In genomic region chr15:84612961-84613360, GRCm38 (mm10) we compare ENCODE assay signal across 18 mouse cellular contexts. TPM values are rescaled to one million over a fixed set of nuclear protein-coding genes. Genes with fewer than 3 reads are reported as not detected.
DNase-seq lines count a peak whose midpoint lies in the region; ATAC-seq and TF ChIP-seq lines count a peak whose summit lies in the region.
"Had no signal": no experiment of that assay in that cellular context is flagged by ENCODE, and none has a peak within 500 bp of the region (broad histone marks: within the 10 kb centered on the region; RNA-seq: fewer than 3 reads in every experiment).

No protein-coding gene starts in this region.

- intact Hi-C loops in gastrocnemius, postnatal 36 days (cut with DNase I) = loop anchor here (1.0 to 5.0 kb wide), 4 partner anchors 166 to 538 kb away; partner anchors contain the start of gene Shisal1

- DNase-seq in neural tube, embryonic 11.5 days (ENCODE audit: low spot score) = no peak
- no peak for DNase-seq in midbrain, embryonic 14.5 days
- no peak for DNase-seq in gastrocnemius, postnatal 36 days
- DNase-seq in thymus, adult 2 months = no peak
- no peak for DNase-seq in ovary, postnatal 36 days (ENCODE audit: low spot score)
- DNase-seq: cerebellum, adult 18-20 months; embryo, embryonic 11 days; heart, adult 18-20 months; lung, adult 18-20 months; lung, postnatal 14 days; thymus, adult 18-20 months had no signal

- no peak overlapping the region for H3K4me2 ChIP-seq in neural tube, embryonic 11.5 days (ENCODE audit: low read depth)
- H3K4me2 ChIP-seq in neural tube, embryonic 15.5 days = no peak overlapping the region
- no peak overlapping the region for H3K4me2 ChIP-seq in hindbrain, embryonic 12.5 days (replicated peaks)
- no peak overlapping the region for H3K4me2 ChIP-seq in midbrain, embryonic 14.5 days (ENCODE audit: low read length)
- H3K4me2 ChIP-seq: embryonic facial prominence, embryonic 15.5 days; heart, embryonic 13.5 days; liver, embryonic 11.5 days; stomach, embryonic 15.5 days had no signal

- WGBS in neural tube, embryonic 11.5 days = 19% methylated on average over 2 of the region's 2 CpGs
- 23% methylated on average over 2 of the region's 2 CpGs for WGBS in neural tube, embryonic 15.5 days
- whole genome bisulfite sequencing in hindbrain, embryonic 12.5 days = 22% methylated on average over 2 of the region's 2 CpGs
- WGBS in midbrain, embryonic 14.5 days = 14% methylated on average over 2 of the region's 2 CpGs
- WGBS in thymus, adult 2 months = 66% methylated on average over 2 of the region's 2 CpGs

- ATAC-seq in neural tube, embryonic 11.5 days (ENCODE audit: insufficient read depth, low FRiP score, low TSS enrichment) = no peak
- ATAC-seq in neural tube, embryonic 15.5 days (ENCODE audit: low FRiP score) = no peak
- ATAC-seq in hindbrain, embryonic 12.5 days (ENCODE audit: low FRiP score) = peak; percentile 57
- ATAC-seq in midbrain, embryonic 14.5 days (ENCODE audit: low FRiP score, low TSS enrichment) = 0 out of 2 replicates have a peak, but pooled peaks have one; percentile 15

- H3K27me3 ChIP-seq in neural tube, embryonic 11.5 days (ENCODE audit: control insufficient read depth, insufficient read depth, low read length) = no peaks in the 10 kb centered on the region
- H3K27me3 ChIP-seq in neural tube, embryonic 15.5 days (replicated peaks) = peaks cover 22% of the 10 kb centered on the region
- H3K27me3 ChIP-seq in hindbrain, embryonic 12.5 days = peaks cover 17% of the 10 kb centered on the region
- peaks cover 8% of the 10 kb centered on the region; the same call in 1 of the 2 replicates for H3K27me3 ChIP-seq in midbrain, embryonic 14.5 days (ENCODE audit: control insufficient read depth, insufficient read depth, low read length)
- no peaks in the 10 kb centered on the region for H3K27me3 ChIP-seq in thymus, adult 2 months (ENCODE audit: control insufficient read depth, insufficient read depth, low read length)
- H3K27me3 ChIP-seq: stomach, embryonic 15.5 days had no signal

- no peak for TF ChIP-seq POLR2A in thymus, adult 2 months (IDR thresholded peaks at IDR 0.05; ENCODE audit: control insufficient read depth, extremely low read depth, insufficient read depth, low read length, poor library complexity)

- H3K27ac ChIP-seq in neural tube, embryonic 11.5 days (ENCODE audit: low read depth, low read length) = 0 out of 2 replicates have a peak overlapping the region, but pooled peaks have one; percentile 8
- H3K27ac ChIP-seq in neural tube, embryonic 15.5 days (replicated peaks) = no peak overlapping the region
- peak overlapping the region; percentile 25; the same call in 1 of the 2 replicates for H3K27ac ChIP-seq in hindbrain, embryonic 12.5 days
- H3K27ac ChIP-seq in midbrain, embryonic 14.5 days (replicated peaks; ENCODE audit: low read depth, low read length) = 0 out of 2 replicates have a peak overlapping the region, but pooled peaks have one; percentile 27
- no peak overlapping the region for H3K27ac ChIP-seq in thymus, adult 2 months (ENCODE audit: control insufficient read depth, insufficient read depth, low read length)
- H3K27ac ChIP-seq: embryonic facial prominence, embryonic 15.5 days; heart, embryonic 13.5 days; stomach, embryonic 15.5 days had no signal

- H3K36me3 ChIP-seq in neural tube, embryonic 11.5 days (ENCODE audit: control insufficient read depth, insufficient read depth, low read length) = no peaks in the 10 kb centered on the region
- H3K36me3 ChIP-seq in neural tube, embryonic 15.5 days = no peaks in the 10 kb centered on the region
- H3K36me3 ChIP-seq in hindbrain, embryonic 12.5 days = no peaks in the 10 kb centered on the region
- H3K36me3 ChIP-seq in midbrain, embryonic 14.5 days (ENCODE audit: control insufficient read depth, insufficient read depth, low read length) = no peaks in the 10 kb centered on the region
- H3K36me3 ChIP-seq in thymus, adult 2 months (ENCODE audit: control insufficient read depth, insufficient read depth, low read length) = no peaks in the 10 kb centered on the region
- H3K36me3 ChIP-seq: embryonic facial prominence, embryonic 15.5 days; heart, embryonic 13.5 days; stomach, embryonic 15.5 days had no signal

- no peaks in the 10 kb centered on the region for H3K9me3 ChIP-seq in neural tube, embryonic 11.5 days (ENCODE audit: control insufficient read depth, low read length)
- no peaks in the 10 kb centered on the region for H3K9me3 ChIP-seq in neural tube, embryonic 15.5 days (replicated peaks)
- H3K9me3 ChIP-seq in hindbrain, embryonic 12.5 days (replicated peaks) = no peaks in the 10 kb centered on the region
- no peaks in the 10 kb centered on the region for H3K9me3 ChIP-seq in midbrain, embryonic 14.5 days (ENCODE audit: control insufficient read depth, low read length)
- H3K9me3 ChIP-seq: embryonic facial prominence, embryonic 15.5 days; heart, embryonic 13.5 days; megakaryocyte, embryonic 14.5 days; stomach, embryonic 15.5 days had no signal

- no peak overlapping the region for H3K9ac ChIP-seq in neural tube, embryonic 11.5 days (ENCODE audit: low read length)
- H3K9ac ChIP-seq in neural tube, embryonic 15.5 days (replicated peaks) = no peak overlapping the region
- no peak overlapping the region for H3K9ac ChIP-seq in hindbrain, embryonic 12.5 days
- 0 out of 2 replicates have a peak overlapping the region, but pooled peaks have one; percentile 16 for H3K9ac ChIP-seq in midbrain, embryonic 14.5 days (replicated peaks; ENCODE audit: low read length)
- H3K9ac ChIP-seq: embryonic facial prominence, embryonic 15.5 days; heart, embryonic 13.5 days; stomach, embryonic 15.5 days had no signal

- peaks cover 13% of the 10 kb centered on the region; the same call in 1 of the 2 replicates for H3K4me1 ChIP-seq in neural tube, embryonic 11.5 days (ENCODE audit: control insufficient read depth, insufficient read depth, low read length)
- H3K4me1 ChIP-seq in neural tube, embryonic 15.5 days = peaks cover 21% of the 10 kb centered on the region
- peaks cover 31% of the 10 kb centered on the region for H3K4me1 ChIP-seq in hindbrain, embryonic 12.5 days
- H3K4me1 ChIP-seq in midbrain, embryonic 14.5 days (ENCODE audit: control insufficient read depth, insufficient read depth, low read length) = peaks cover 9% of the 10 kb centered on the region
- H3K4me1 ChIP-seq in thymus, adult 2 months (replicated peaks; ENCODE audit: control insufficient read depth, insufficient read depth, low read length) = peaks cover 7% of the 10 kb centered on the region; the same call in 1 of the 2 replicates

- TF ChIP-seq CTCF in thymus, adult 2 months (IDR thresholded peaks at IDR 0.05; ENCODE audit: borderline replicate concordance, control insufficient read depth, extremely low read depth, insufficient read depth, low read length, poor library complexity) = no peak

- H3K4me3 ChIP-seq in neural tube, embryonic 11.5 days (ENCODE audit: low read depth, low read length) = no peak overlapping the region
- H3K4me3 ChIP-seq in neural tube, embryonic 15.5 days (replicated peaks) = no peak overlapping the region
- H3K4me3 ChIP-seq in hindbrain, embryonic 12.5 days = no peak overlapping the region
- H3K4me3 ChIP-seq in midbrain, embryonic 14.5 days (replicated peaks; ENCODE audit: low read depth, low read length) = no peak overlapping the region
- no peak overlapping the region for H3K4me3 ChIP-seq in thymus, adult 2 months (ENCODE audit: control insufficient read depth, insufficient read depth, low read length)
- H3K4me3 ChIP-seq: embryonic facial prominence, embryonic 15.5 days; heart, embryonic 13.5 days; megakaryocyte, embryonic 14.5 days; stomach, embryonic 15.5 days had no signal

RNA-seq across cellular contexts. Expression of gene Rtl6, which starts 55.3 kb away (rescaled TPM):
- polyA plus RNA-seq in neural tube, embryonic 11.5 days (2014; fragmentation: Nextera tagmentation; extraction: Ambion mirVana) = 25.0 and 28.7 TPM in 2 replicates
- polyA plus RNA-seq in neural tube, embryonic 15.5 days (2015; fragmentation: Nextera tagmentation; extraction: Ambion mirVana) = 46.5 and 55.0 TPM in 2 replicates
- 48.9 and 52.5 TPM in 2 replicates for polyA plus RNA-seq in hindbrain, embryonic 12.5 days (2016; fragmentation: Nextera tagmentation; extraction: Ambion mirVana)
- 41.2 and 43.2 TPM in 2 replicates for polyA plus RNA-seq in midbrain, embryonic 14.5 days (2014; fragmentation: Nextera tagmentation; extraction: Ambion mirVana)
- total RNA-seq in gastrocnemius, postnatal 36 days (2021) = 1 to 10 TPM; 3.1 to 3.4 TPM
- polyA plus RNA-seq in thymus, adult 2 months (2012; rRNA removed) = 18.8 and 26.1 TPM in 2 replicates

RNA-seq across cellular contexts. Expression of gene Prr5, which starts 56.5 kb away (rescaled TPM):
- polyA plus RNA-seq in neural tube, embryonic 11.5 days (2014; fragmentation: Nextera tagmentation; extraction: Ambion mirVana) = 17.5 and 19.3 TPM in 2 replicates
- 29.3 and 33.6 TPM in 2 replicates for polyA plus RNA-seq in neural tube, embryonic 15.5 days (2015; fragmentation: Nextera tagmentation; extraction: Ambion mirVana)
- polyA plus RNA-seq in hindbrain, embryonic 12.5 days (2016; fragmentation: Nextera tagmentation; extraction: Ambion mirVana) = 17.9 and 19.4 TPM in 2 replicates
- polyA plus RNA-seq in midbrain, embryonic 14.5 days (2014; fragmentation: Nextera tagmentation; extraction: Ambion mirVana) = 19.5 and 19.9 TPM in 2 replicates
- 1 to 10 TPM; 3.4 to 3.5 TPM for total RNA-seq in gastrocnemius, postnatal 36 days (2021)
- 9.0 and 10.3 TPM in 2 replicates for polyA plus RNA-seq in thymus, adult 2 months (2012; rRNA removed)

Comparison
In these comparisons a context has a peak if more than half of its experiments do, and no peak if none do; other contexts are left out.
1. H3K27ac ChIP-seq: peak in neural tube, embryonic 11.5 days (single experiment), hindbrain, embryonic 12.5 days (single experiment) and midbrain, embryonic 14.5 days (single experiment); none in neural tube, embryonic 15.5 days (single experiment) and thymus, adult 2 months (single experiment).
2. ATAC-seq: peak in hindbrain, embryonic 12.5 days (single experiment) and midbrain, embryonic 14.5 days (single experiment); none in neural tube, embryonic 11.5 days (single experiment) and neural tube, embryonic 15.5 days (single experiment).